Mouse (Mus musculus) testis, postnatal 14 days (tissue): ENCODE results near the gene Tmeff2.
A peak's percentile ranks its signal among the peaks of the same experiment; 100 is the strongest.
"Not testable (repeated sequence)": the region's sequence is repeated elsewhere in the genome, so short reads cannot be mapped to it uniquely, and the experiment has no call there.

Experiments
- DNase-seq: peaks from one replicate; pipeline ENCODE4 v3.0.0; 2021; ENCODE audit warnings: low spot score

The Tmeff2 gene

DNA sequence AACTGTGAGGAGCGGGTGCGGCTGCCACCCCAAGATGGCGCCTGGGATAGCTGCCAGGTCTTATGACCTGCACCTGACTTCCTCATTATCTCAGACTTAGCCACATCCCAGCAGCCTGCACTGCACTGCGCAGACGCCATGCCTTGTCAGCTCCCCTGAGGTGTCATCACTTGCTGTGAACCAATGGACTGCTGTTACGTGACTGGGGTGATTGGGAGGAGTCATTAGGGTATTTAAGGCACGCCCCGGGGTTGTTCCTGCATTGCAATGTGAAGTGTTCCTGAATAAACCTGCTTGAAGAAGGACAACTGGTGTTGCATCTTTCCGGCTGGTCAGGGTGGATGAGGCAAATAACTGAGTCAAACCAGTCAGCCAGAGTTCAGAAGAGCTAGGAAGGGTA lies at the start of gene Tmeff2:
TSS of gene Tmeff2 (plus strand) at position 262 of the 400 bp plus-strand sequence.
- not testable (repeated sequence) for DNase-seq

DNA sequence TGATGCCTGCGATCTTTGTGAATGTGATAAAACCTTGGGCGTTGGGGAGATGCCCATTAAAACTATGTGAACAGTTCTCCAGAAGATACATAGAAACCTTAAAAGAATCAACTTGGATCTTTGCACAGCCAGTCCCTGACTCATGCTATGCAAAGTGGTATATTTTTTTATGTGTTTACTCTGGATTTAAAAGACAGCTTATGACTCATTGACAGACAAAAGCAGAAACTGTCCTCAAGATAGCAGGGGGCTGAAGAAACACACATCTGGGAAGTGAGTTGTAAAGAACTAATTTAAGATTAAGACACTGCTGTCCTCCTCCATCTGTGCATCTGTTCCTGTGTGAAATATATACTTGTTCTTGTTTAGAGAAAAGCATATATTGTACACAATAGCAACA lies 38.9 kb upstream of the Tmeff2 start:
- no peak for DNase-seq

DNA sequence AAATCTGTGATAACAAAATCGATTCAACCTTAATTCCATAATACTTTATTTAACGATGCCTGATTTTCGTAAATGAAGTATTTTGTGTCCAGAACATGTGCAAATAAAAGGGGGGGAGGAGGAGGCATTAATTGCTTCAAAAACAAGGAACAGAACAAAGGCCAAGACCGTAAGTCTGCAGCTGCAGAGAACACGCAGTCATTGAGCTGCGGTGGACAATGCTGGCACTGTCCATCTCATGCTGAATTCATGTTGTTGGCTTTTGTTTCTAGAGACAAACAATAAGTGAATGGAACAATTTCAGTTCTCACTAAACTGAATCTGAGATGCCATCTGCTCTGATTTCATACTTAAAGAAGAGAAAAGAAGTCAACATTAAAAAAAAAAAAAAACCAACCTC lies 2.8 kb upstream of the Tmeff2 start:
- DNase-seq = no peak

DNA sequence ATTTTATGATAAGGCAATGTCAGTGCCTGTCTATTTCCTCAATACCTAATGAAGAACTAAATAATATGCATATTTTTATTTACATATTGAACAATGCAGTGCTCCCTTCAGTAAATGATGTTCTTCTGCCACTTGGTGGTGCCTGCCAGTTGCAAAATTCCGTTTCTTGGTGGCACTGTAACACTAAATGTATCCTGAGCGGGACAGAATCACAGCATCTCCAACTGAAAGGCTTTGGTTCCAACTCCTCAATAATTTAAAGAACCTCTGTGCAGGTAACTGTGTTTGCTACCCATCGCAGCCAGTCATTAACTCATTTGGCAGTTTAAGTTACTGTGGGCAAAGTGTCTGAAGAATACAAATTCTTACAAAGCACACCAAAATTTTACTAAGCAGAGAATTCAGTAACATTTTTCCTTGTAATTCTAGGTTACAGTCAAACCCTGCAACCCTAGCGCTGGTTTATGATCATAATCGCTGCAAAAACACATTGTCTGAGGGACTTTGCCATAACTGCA lies 24.4 kb downstream of the Tmeff2 start:
- no peak for DNase-seq

DNA sequence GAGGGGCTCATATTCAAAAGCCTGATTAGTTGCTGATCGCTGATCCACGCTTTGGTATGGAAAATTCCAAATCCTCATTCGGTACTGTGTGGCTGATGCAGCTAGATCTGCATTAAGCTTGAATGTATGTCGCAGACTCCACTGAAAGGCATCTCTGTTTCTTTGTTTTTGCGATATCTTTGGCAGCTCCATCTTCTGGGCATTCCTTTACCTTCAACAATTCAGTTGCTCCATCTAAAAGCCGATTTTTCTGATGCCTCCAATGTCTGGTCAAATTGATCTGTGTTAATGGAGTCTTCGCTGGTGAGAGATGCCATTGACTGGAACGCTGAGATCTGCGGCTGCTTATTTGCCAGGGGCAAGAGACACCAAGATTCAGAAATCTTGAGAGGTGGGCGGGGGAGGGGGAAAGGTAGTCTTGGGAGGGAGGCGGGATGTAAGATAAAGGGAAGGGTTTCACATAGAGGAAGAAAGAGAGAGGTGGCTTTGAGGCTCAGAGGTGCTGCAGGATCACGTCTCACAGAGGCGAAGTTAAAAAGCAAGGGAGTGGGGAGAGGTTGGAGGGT lies 25.0 kb downstream of the Tmeff2 start:
- no peak for DNase-seq

DNA sequence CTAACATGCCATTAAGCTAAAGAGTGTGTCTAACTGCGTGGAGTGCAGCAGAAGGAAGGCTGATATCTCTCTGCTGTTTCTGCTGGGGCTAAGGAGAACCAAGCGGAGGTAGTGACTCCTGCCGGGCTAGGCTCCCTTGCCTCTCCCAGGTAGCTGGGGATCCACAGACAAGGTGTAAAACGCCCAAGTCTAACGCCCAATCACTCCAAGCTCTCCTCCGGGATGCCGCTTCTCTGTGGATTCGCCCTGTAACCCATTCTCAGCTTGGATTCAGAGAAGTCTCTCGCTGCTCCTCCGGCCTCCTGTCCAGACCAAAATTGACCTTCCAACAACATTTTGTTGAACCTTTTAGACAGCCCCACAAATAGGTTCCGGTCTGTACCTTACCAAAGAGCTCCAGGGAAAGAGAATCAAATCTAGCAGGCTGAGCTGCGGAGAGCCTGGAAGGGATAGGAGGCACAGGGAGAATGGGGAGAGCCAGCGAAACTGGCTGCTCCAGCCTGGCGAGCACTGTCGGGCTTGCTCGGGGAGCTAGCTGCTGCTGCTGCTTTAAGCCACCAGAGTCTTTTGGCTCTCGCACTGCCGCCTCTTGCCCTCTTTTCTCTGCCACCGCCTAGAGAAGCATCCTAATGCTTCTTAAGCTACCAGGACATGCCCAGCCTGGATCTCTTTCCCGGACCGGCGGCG lies 26.1 kb downstream of the Tmeff2 start:
- DNase-seq = no peak

DNA sequence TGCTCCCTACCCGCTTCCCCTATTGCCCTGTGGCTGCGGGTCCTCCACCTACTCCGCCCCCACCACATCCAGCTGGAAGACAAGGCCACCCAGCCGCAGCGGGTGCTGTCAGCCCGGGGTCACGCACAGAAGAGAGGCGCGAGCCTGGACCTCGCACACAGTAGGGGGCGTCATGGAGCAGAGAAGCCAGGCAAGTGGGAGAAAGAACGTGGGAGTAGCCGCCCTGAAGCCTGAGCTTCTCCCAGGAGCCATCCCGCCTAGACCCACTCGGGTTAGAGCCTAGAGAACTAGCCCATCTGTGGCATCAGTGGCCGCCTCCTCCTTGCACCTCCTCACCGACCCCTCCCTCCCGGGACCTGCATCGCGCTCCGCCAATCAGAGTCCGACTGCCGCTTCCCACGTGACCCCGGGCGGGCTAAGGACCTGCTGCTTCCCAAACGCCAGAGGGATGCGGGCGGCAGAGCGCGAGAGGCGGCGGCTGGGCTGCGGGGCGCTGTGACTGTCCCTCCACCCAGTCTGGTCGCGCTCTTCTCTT lies 26.7 kb downstream of the Tmeff2 start:
- peak; percentile 87 for DNase-seq

DNA sequence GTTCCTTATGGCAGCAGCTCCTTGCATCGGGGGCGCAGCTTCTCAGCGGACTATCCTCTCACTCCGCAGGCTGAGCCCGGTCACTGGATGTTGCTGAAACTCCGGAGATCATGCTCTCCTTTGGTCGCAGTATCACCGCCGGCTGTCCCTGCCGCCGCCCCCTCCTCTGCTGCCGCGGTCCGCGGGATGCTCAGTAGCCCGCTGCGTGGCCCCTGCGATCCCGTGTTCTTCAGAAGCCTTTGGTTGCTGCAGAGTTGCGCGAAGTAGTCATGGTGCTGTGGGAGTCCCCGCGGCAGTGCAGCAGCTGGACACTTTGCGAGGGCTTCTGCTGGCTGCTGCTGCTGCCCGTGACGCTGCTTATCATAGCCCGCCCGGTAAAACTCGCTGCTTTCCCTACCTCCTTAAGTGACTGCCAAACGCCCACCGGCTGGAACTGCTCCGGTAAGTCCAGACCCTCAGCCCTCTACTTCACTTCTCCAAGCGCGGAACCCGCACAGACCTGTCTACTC lies 27.3 kb downstream of the Tmeff2 start:
- DNase-seq = peak; percentile 6

DNA sequence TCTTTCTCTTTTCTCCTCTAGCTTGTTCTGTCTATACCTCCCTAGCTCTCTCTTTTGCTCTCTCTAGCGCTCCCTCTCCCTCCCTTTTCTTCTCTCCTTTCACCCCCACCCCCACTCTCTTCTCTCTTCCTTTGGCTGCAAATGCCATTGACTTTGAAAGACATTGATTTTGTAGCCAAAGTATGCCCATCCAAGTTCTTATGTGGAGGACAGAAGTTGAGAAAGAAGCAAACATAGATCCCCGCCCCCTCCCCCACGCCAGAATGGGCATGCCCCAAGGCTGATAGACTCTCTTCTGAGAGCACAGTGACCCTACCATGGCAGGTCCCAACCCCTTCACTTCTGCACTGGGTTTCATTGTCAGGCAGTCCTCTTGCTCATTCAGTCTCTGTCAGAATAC lies 28.3 kb downstream of the Tmeff2 start:
- DNase-seq = no peak

DNA sequence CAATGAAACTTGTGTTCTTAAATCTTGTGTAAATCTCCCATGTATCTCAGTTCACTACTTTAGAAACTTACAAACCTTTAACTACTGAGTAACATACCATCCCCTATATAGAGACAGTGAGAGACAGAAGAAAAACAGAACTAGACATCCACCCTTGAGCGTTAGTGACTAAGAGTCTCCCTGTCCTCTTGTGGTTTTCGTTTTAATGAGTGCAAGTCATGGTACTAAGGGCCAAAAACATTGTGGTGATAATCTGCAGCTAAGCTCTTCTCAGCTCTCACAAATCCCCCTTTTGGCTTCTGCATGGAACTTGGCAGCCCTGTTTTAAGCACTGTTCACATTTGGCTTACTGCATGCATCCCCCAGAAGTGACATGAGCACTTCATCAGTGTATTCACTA lies 34.6 kb downstream of the Tmeff2 start:
- DNase-seq = no peak

DNA sequence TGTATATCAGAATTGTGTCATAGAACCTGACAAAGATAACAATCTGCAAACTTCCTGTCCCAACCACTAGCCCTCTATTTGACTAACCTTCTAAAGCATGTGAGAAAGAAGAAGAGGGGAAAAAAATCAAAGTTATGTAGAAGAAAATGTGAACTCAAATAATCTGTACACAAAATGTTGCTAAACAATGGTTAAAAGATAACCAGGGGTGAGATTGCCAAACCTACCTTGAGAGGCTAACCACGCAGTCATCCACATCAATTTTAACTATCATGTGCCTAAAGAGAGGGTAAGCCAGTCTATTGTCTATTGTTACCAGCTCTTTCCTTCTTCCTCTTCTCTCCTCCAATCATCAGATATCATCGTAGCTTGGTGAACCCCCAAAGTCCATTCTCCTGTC lies 35.0 kb downstream of the Tmeff2 start:
- DNase-seq = no peak

DNA sequence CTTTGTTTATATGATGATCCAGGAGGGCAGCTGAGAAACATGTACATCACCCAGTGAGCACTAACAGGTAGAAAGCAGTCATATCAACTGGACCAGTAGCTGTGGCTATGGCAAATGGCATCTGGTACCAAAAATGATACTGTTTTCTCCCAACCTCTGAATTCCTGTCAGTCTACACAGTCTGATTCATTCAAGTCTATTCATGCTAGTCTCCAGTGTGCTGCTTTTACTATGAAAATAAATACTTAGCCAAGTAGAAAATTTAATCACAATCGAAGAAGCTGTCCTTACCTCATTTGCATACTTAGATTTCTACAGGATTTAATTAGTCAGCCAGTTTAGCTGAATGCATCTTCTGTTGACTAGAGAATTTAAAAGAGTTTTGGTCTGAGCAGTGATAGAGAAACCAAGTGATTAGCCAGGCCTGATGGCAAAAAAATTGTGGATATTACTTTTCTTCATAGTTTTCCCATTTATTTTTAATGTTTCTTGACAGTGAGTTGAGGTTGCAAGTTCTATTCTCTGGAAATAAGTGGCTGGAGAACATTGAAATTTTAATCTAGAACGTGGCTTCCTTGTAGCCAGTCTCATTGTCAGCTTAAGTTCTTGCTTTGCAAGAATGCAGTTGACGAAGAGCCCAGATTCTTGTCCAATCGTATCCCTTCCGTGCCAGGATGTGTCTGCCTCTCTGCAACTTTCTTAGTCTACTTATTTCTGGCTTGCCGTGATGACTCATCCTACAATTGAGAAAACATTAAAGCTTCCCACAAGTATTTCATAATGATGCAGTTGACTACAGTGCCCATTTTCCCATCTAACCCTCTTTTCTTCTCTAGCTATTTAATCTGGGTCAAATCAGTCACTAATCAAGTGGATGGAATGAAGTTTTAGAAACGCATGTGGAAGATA lies 39.9 kb downstream of the Tmeff2 start:
- DNase-seq = no peak

DNA sequence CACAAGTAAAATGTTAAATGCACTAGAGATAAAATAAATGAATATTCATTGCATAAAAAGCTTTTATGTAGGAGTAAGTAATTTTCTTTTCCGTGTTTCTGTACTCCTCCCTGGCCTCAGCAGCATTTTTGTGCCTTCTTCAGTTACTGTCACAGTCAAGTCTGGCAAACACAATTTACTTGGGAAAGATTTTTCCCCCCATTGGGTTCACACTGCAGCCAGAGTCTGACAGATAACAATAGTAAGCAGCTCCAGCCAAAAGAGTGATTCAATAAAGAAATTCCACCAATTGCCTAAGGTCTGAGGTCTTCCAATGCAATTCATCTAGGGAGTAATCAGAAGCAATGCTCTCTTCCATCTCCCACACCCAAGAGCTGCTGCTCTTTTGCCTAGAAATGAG lies 48.1 kb downstream of the Tmeff2 start:
- DNase-seq = no peak

DNA sequence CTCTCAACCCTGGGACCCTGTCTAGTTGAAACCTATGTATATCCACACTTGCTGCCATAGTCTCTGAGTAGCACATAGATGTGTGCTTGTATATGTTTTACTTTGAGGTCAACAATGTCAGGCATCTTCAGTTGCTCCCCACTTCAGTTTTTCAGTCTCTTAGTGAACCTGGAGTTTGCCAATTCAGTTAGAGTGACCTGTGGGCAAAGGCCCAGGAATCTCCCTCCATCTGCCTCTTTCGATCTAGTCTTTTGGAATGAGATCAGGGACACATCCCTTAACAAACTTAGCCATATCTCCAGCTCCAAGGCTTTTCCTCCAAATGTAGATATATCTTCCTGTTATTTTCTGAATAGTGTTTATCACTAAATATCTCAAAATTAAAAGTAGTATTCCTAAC lies 58.4 kb downstream of the Tmeff2 start:
- no peak for DNase-seq

DNA sequence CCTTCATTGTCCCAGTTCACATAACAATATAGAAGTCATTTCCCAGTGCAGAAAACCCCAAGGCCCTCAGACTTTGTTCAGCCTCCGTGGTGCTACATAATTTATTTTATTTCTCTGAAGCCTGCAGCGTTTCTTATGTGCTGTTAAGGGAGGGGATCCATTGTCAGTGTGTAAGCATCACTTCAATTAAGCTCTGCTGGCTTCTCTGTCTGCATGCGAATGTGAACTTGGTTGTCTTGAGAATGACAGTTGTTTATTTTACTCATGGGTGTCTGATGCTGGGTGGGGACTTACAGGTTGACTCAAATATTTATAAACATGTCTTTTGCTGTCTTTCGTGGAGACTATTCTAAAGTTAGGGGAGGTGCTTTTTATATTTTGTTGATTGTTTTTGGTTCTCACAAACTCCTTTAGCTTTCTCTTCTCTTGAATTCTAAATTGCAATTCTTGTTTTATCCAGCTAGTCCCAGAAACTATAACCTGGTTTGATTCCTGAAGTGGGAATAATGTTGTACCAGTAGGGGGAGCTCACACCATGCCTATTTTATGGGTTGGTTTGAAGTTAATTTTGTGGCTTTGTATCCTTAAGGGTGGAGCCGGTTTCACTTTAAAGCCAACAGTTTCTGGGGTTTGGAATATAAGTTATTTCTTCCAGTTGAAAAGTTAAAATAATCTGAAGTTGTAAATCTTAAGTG lies 61.7 kb downstream of the Tmeff2 start:
- DNase-seq = no peak

DNA sequence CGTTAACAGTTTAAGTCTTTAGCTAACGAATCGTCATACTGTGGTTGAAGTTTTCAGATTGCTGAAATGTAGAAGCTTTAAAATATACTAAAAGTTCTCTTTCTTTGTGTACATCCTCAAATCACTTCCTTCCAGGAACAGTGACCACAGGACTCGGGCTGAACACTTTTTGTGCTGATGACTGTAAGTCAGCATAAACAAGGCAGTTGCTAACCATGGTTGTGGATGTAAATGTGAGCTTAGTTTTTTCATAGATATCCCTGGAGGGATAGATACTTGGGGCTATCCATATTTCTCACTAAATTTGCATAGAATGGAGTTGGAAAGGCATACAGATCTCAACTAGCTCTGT lies 62.2 kb downstream of the Tmeff2 start:
- DNase-seq = no peak

DNA sequence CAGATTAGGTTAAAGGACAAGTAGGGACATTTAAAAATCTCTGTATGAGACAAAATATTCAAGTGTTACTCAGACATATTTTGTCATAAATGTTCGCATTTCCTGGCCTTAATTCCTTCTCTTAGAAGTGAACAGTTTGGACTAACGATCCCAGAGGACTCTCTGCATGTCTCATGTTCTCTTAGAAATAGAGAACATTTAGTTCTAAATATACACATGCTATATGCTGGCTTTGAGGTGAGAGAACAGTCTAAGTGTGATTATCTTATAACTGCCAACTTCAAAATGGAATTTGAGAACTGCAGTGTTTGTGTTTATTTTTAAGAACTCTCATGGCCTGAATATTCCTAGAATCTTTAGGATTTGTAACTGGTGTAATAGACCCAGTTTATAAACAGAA lies 69.2 kb downstream of the Tmeff2 start:
- DNase-seq = no peak

DNA sequence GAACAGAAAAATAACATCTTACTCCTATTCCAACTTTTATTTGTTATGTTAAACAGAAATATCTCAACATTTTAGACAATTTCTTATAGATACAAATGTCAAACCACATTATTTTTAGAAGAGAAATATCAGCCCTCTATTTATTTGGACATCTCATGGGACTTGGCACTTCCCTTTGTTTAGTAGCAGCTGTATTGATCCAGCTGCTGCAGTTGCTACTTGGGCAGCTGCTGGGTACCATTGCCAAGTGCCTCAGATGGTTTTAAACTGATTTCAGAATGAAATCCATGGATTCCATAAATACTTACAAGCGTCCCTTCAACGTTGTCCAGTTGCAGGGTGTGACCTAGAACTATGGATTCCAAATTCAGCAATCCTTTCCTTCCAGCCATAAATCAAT lies 70.4 kb downstream of the Tmeff2 start:
- no peak for DNase-seq

DNA sequence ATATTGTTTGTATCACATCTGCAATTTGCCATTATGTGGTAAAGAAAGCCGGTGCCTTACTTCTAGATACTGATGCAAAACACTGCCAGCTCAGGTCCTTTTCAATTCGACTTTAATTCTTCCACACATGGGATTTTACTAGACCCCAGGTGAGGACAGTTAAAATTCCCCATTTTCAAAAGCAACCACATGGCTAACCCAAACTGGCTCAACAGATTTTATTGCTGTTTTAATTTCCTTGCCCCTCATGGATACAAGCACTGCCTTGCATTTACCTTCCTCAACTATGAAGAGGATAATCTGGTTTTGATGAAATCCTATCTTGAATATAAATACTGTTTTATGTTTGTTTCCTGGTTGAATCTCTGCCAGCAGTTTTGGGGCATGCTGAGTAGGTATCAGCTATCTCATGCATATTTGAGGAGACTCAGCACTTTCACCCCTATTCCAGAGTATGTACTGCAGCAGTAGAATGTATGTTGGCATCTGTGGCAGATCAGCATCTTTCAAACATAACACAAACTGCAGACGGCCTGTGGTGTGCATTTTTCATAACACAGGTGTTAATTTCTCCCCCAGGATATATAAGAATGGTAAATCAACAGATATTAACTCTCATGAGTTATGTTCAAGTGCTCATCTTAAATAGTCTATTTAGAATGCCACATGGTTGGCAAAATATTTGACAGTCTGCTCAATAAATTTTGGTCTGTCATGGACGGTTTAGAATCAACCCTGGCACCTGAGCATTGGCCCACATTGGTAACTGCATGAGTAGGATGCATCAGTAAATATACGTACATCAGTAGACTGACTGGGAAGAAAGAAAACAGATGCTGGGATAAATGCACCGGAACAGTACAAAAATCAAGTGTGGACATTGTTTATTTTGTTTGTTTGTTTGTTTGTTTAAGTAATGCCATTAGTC lies 72.3 kb downstream of the Tmeff2 start:
- DNase-seq = no peak

DNA sequence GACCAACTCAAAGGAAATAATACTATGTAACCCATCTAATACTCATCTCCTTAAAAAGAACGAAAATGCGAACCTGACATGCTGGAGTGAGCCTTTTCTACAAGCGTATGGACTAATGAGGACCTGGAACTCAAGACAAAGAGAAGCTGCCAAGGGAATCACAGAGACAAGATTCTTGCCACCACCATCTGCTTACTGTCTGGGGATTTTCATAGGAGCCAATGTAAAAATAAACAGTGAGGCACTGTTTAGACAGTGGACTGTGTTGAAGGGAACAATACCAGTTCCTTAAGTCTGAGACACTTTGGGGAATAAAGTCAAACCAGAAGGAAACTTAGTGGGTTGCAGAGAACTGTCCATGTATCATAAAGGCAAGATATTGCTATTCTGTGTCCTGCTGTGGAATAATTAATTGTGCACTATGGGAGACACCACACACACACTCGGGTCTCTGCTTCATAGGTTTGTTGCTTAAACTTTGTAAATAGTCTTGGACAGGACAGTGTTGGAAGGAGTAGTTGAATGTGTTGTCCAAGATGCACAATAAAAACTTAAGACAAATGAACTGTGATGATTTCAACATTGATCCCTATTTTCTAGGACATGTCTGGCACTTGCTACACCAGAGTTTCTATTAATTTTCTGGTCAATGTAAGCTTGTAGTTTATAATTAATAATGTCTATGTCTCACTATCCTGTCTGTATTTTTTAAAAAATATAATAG lies 79.1 kb downstream of the Tmeff2 start:
- no peak for DNase-seq
